Mouse (Mus musculus) spleen, adult 12 weeks (tissue): ENCODE measurements around the gene Cux2.

Experiments used
- DNase-seq: peaks from one replicate; pipeline ENCODE4 v3.0.0; 2022; ENCODE audit warnings: low spot score

The Cux2 gene

DNA sequence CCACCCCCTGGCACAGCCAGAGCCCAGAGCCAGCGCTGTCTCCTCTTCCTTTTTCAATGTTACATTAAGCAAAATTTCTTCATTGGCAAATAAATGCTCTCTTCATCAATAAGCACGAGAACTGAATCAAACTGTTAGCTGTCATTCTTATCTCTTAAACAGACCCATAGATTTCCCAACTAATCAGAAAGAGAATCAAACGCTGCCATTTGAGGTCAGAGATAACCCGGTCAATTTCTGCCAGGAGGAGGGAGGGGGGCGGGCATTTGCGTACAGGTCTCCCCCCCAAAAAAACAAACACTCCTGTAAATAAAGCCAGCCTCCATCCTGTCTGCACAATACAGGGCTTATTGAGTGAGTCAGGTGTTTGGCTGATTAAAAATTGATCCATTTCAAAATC, 33.2 kb downstream of the Cux2 start:
- DNase-seq: no peak

DNA sequence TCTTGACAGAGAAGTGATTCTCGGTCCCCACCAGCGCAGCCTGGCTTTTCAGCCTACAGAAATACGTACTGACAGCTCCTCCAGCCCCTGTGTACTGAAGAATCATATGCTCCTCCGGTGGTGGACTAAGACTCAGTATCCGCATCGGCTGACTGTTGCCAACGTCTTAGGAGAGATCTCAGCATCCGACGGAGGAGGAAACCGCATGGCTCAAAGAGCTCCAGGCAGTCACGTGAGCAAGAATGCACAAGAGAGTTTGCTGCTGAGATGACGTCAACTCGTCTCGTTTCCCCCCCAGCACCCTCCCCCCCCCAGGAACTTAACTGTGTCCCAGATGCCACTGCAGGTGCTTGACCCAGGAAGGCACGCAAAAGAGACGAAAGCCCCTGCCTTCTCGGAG, 34.8 kb downstream of the Cux2 start:
- no peak for DNase-seq

DNA sequence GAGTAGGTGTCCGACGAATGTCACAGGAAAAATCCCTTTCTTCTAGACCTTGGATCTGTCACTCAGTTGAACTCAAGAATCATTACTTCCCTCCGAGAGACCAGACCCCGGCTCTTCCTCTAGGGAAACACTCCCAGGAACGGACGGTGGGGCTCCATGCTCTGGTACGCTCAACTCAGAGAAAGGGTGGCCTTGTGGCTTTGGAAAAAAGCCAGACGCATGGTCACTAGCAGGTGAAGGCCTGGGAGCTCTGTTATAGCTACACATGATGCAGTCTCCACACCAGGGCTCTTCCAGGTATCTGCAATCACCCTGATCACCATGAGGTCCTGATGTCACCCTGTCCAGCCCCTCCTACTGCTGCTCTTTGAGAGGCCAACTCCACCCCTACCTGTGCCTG, 35.2 kb downstream of the Cux2 start:
- no peak for DNase-seq

- DNase-seq: no peak
Measured at GRCm38 (mm10) chr5:122011289-122011688, 38.6 kb downstream of the Cux2 start.

GRCm38 (mm10) chr5:122007946-122008441, 41.9 kb downstream of the Cux2 start:
- DNase-seq: no peak

DNA sequence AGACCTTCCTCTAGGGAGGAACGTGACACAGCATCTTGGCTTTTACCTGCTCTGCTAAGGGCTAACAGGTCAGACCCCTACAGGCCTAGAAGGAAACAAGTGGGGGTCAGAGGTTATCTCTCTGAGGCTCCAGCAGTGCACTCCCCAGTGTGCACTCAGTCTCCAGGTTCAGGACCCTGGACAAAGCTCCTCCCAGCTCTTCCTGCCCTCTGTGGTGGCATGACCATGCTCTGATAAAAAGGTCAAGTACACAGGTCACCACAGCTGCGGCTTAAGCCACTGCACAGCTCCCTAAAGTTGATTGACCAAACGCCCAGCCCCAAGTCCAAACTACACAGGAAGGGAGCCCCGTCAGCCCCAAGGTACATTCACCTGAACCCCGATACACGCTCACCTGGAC, 46.4 kb downstream of the Cux2 start:
- DNase-seq: no peak

DNA sequence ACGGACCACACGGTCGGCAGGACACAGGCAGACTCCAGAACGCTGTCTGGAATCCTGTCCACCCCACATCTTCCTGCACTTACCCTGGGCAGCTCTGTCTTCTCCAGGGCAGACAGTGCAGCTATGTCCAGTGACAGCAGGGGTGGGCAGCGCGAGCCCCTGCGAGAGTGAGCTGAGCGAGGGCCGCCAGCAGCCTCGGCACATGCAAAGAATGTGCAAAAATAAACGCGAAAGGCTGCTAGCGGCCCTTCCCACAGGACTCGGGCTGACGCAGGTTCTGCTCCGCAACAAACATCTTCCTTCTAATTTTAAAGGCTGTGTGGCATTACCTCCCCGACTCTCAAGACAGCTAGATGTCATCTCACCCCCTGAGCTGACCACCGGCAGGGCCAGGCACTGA, 47.8 kb downstream of the Cux2 start:
- no peak for DNase-seq

GRCm38 (mm10) chr5:122001311-122001710, 48.6 kb downstream of the Cux2 start:
- no peak for DNase-seq

DNA sequence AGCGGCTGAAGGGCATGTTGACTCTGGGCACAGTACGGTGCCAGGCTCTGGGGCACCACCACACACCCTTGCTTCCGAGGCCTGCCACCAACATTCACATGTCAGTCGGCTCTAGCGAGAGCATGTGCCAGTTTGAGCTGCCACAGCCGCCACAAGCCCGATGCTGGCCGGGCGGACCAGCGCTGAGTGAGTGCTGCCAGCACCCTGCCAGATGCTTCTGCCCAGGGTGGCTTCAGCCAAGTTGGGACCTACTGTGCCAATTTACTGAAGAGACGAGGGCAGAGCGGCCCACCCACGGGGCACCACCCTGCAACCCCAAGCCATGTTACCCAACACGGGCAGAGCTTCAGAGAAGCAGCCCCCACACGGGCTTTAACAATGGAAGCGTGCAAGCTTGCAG, 49.5 kb downstream of the Cux2 start:
- DNase-seq: no peak

DNA sequence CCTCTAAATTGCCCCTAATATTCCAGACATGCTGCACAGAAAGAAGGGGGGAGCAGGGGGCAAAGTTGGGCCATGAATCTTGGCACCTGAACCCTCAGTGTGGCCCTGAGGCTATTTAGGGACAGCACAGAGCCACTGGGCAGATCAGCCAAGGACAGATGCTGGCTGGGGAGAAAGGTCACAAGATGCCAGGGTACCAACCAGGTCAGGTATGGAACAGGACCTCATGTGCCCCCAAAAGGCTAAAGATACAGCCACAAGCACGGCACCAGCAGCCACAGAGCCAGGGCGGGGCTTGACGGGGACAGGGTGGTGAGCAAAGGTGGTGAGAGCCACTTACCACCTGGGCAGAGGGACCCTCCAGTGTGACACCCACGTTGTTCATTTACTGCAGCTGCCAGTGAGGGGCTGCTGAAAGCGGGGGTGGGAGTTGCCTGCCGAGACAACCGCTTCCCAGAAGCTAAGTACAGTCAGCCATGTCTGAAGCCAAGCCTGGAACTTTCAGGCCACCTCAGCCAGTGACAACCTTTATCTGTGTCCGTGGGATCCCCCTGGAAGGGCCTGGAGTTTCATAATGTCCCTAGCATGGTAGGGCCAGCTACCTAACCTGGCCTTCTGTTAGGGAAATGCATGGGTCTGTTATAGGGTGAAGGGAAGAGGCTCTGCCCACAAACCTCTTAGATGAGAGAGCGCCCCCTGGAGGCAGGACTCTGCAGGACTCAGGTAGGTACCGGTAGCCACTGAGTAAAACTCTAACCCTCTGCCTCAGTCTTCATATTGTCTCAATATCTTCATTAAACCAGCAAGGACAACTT, 50.7 kb downstream of the Cux2 start:
- peak; percentile 21 for DNase-seq

DNA sequence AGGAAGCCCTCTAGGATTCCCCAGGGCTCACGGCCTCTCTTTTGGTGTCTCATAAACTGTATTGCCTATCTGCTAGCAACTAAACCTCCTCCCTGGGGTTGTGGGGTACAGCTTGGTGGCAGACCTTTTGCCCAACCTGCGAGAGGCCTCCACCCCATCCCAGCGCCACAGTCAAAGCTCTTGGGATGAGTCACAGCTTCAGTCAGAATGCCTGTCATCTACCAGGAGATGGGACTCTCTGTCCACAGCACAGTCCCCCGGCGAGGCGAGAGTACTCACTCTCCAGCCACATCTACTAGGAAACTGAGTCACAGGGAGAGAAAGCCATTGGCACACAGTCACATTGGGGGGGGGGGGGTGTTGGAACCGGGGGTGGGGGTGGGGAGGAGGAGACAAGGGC, 51.6 kb downstream of the Cux2 start:
- DNase-seq: no peak

- no peak for DNase-seq
Measured at GRCm38 (mm10) chr5:121996701-121997100, 53.2 kb downstream of the Cux2 start.

GRCm38 (mm10) chr5:121994808-121995207, 55.1 kb downstream of the Cux2 start:
- no peak for DNase-seq

DNA sequence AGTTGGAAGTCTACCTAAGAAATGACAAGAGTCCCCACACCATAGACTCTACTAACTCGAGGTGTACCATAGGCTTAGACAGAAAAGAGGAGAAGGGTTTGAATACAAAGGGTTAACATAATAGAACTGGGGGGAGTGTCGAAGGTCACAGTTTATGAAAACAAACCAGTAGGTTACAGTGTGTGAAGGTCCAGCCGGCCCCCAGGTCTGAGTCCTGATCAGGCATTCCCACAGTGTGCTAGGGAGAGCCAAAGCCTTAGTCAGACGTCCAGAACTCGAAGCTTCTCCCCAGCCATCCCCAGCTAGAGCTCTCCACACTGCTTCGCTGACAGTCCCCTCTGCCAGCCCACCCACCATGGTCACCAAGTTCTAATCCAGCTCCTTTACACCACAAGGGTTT, 58.0 kb downstream of the Cux2 start:
- DNase-seq: no peak

DNA sequence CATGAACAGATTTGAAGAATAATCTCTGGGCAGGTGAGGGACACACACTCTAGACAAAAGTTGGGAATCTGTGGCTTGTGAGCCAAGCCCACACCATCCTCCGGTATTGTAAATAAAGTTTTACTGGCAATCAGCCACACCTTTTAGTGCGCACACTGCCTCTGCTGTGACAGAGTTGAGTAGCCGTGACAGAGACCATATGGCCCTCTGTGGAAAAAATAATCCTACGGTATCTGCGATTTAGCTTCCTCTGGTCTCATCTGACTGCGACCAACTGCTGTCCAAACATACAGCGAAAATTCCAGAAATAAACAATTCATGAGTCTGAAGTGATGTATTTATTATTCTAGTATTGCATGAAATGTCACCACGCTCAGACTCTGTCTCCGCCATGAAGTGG, 64.0 kb downstream of the Cux2 start:
- DNase-seq: no peak

- DNase-seq: no peak
Measured at GRCm38 (mm10) chr5:121981650-121982131, 68.2 kb downstream of the Cux2 start.

GRCm38 (mm10) chr5:121976331-121976730, 73.6 kb downstream of the Cux2 start:
- DNase-seq: no peak

DNA sequence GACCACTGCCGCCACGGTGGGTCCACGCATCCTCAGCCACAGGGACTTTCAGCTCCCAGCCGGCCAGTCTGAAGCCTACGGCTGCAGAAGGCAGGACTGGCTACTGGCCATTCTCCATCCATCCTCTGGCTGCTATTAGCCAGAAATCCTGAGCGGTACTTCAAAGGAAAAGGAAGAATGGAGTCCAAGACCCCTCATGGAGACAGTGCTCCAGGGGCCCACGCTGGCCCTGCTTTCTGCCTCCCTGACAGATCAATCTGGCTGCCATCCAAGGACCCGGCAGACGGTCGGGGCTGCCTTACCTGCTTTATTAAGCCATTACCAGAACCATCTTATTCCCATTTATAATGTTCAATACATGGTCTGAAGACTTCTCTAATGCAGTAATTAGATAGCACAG, 76.4 kb downstream of the Cux2 start:
- no peak for DNase-seq

DNA sequence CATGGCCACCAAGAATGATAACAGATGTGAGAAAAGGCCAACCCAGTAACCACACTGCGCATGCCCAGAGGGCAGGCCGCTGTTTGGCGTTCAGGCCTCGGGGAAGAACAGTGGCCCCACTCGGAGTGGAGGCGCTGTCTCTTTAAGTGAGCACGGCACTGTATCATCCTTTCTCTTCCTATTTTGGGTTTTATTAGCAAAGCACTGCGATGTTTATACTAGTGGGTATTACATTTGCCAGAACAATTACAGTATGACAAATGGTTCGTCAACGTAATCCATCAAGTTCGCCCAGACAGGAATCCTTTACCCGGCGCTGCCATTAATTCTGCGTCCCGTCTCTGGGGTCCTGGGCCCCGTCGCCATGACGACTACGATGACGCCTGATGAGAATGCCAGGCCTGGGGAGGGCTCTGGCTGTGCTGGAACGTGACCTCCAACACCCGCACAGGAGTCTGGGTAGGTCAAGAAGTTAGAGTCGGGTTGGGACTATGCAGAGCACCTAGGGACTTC, 77.2 kb downstream of the Cux2 start:
- no peak for DNase-seq

DNA sequence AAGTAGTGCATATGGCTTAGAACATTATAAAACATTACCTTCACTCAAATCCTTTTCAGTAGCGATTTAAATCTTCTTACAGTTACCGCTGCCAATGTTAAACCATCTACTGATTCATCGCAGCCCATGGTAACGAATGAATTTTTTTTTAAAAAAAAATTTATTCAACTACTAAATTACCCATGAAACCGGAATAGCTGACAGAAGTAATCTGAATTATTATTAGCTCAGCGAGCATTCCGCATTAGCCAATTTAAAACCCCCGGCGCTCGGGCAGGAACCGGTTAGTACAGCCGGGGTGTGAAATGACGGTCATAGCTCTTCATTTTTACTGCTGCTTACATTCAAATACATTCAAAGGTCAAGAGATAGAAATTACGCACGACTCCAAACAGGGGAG, 80.9 kb downstream of the Cux2 start:
- no peak for DNase-seq

- DNase-seq: no peak
Measured at GRCm38 (mm10) chr5:121968416-121968815, 81.5 kb downstream of the Cux2 start.

- DNase-seq: no peak
Measured at GRCm38 (mm10) chr5:121967520-121967919, 82.4 kb downstream of the Cux2 start.

DNA sequence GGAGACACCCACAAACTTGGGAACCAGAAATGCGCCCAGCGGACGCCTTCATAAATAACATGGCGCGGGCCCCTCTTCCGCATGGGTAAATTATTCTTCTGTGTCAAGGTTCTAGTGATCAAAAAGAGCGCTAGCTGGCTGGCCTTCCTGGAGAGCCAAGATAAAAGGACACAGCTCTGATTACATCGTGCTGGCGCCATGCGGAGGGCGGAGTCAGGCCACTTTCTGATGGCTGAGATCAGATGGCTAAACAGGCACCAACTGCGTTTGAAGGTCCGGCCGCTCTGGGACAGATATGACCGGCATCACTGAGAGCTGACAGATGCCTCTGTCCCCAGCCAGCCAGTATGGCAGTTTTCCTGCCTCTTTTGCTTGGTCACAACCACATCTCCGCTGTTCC, 83.0 kb downstream of the Cux2 start:
- DNase-seq: no peak

GRCm38 (mm10) chr5:121962974-121963373, 86.9 kb downstream of the Cux2 start:
- DNase-seq: no peak
